ENCODE assay signal across 20 mouse cellular contexts in the genomic region with DNA sequence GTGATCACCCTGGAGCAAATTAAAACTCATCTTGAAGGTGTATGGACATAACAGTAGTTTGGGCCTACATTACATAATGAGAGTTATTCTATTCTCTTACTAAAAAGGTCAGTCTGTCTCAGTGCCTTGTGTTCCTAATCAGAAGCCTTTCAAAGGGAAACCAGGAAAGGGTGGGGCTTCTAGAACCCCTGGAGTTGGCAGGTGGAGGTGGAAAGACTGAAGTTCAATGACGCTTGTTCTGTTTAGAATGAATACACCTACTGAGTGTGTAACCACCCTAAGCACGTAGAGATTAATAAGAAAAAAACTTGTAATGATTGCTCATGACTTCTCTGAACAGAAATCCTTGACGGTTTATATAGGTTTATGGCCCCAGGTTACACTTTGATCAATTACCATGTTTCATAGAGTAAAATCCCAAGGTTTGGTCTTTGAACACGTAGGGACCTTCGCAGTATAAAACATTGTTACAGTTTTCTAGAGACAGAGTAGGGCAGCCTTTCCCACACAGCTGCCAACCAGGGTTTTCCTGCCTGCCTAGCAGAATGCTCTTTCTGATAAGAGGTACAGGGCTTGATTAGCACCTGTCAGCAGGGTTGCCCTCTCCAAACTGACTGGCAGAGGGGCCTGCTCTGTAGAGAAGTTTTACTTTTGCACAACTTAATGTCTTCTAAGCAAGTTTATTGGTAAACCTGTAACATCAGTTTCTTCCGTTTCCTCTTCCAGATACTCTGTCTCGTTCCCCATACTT. TPM values are rescaled to one million over a fixed set of nuclear protein-coding genes. Genes with fewer than 3 reads are reported as not detected.
DNase-seq lines count a peak whose midpoint lies in the region; ATAC-seq and TF ChIP-seq lines count a peak whose summit lies in the region.
"Had no signal": no experiment of that assay in that cellular context is flagged by ENCODE, and none has a peak within 500 bp of the region (broad histone marks: within the 10 kb centered on the region; RNA-seq: fewer than 3 reads in every experiment).

No protein-coding gene starts in this region.

- peak overlapping the region; percentile 45 for H3K4me3 ChIP-seq in erythroblast, embryonic 14.5 days (replicated peaks)
- H3K4me3 ChIP-seq in liver, embryonic 13.5 days (replicated peaks) = 0 out of 2 replicates have a peak overlapping the region, but pooled peaks have one; percentile 8
- H3K4me3 ChIP-seq in stomach, embryonic 16.5 days (replicated peaks; ENCODE audit: low read length) = no peak overlapping the region
- no peak overlapping the region for H3K4me3 ChIP-seq in midbrain, postnatal 0 days (ENCODE audit: low read depth, low read length)
- H3K4me3 ChIP-seq: embryonic facial prominence, embryonic 12.5 days; forebrain, embryonic 12.5 days; hindbrain, embryonic 13.5 days; limb, embryonic 10.5 days; neural tube, embryonic 13.5 days had no signal

- no peaks in the 10 kb centered on the region for H3K27me3 ChIP-seq in erythroblast, embryonic 14.5 days (ENCODE audit: control insufficient read depth)
- H3K27me3 ChIP-seq in liver, embryonic 13.5 days = no peaks in the 10 kb centered on the region
- H3K27me3 ChIP-seq in stomach, embryonic 16.5 days (ENCODE audit: control insufficient read depth, insufficient read depth, low read length) = no peaks in the 10 kb centered on the region
- no peaks in the 10 kb centered on the region for H3K27me3 ChIP-seq in midbrain, postnatal 0 days (ENCODE audit: insufficient read depth, low read length)
- H3K27me3 ChIP-seq: embryonic facial prominence, embryonic 12.5 days; forebrain, embryonic 12.5 days; hindbrain, embryonic 13.5 days; neural tube, embryonic 13.5 days had no signal

- H3K4me1 ChIP-seq in erythroblast, embryonic 14.5 days (ENCODE audit: control insufficient read depth) = peaks cover 72% of the 10 kb centered on the region
- peaks cover 52% of the 10 kb centered on the region for H3K4me1 ChIP-seq in liver, embryonic 13.5 days (replicated peaks)
- H3K4me1 ChIP-seq in stomach, embryonic 16.5 days (ENCODE audit: control insufficient read depth, insufficient read depth, low read length) = no peaks in the 10 kb centered on the region; the same call in 1 of the 2 replicates
- H3K4me1 ChIP-seq in midbrain, postnatal 0 days (ENCODE audit: insufficient read depth, low read length) = no peaks in the 10 kb centered on the region
- H3K4me1 ChIP-seq: forebrain, embryonic 12.5 days; hindbrain, embryonic 13.5 days; neural tube, embryonic 13.5 days had no signal

- no peak for TF ChIP-seq CTCF in midbrain, postnatal 0 days (IDR thresholded peaks at IDR 0.05)

- peak overlapping the region; percentile 38 for H3K4me2 ChIP-seq in liver, embryonic 13.5 days
- H3K4me2 ChIP-seq in stomach, embryonic 16.5 days (ENCODE audit: low read depth, low read length) = no peak overlapping the region
- H3K4me2 ChIP-seq in midbrain, postnatal 0 days (ENCODE audit: low read depth, low read length, poor library complexity, severe bottlenecking) = no peak overlapping the region
- H3K4me2 ChIP-seq: embryonic facial prominence, embryonic 12.5 days; forebrain, embryonic 12.5 days; hindbrain, embryonic 13.5 days; lung, embryonic 14.5 days; neural tube, embryonic 13.5 days had no signal

- peaks cover 9% of the 10 kb centered on the region for H3K36me3 ChIP-seq in erythroblast, embryonic 14.5 days (ENCODE audit: control insufficient read depth)
- H3K36me3 ChIP-seq in liver, embryonic 13.5 days = no peaks in the 10 kb centered on the region
- no peaks in the 10 kb centered on the region for H3K36me3 ChIP-seq in stomach, embryonic 16.5 days (ENCODE audit: control insufficient read depth, insufficient read depth, low read length)
- H3K36me3 ChIP-seq in midbrain, postnatal 0 days (ENCODE audit: insufficient read depth, low read length) = no peaks in the 10 kb centered on the region
- H3K36me3 ChIP-seq: embryonic facial prominence, embryonic 12.5 days; forebrain, embryonic 12.5 days; hindbrain, embryonic 13.5 days; limb, embryonic 10.5 days; neural tube, embryonic 13.5 days had no signal

- peak; percentile 95 for ATAC-seq in liver, embryonic 13.5 days (ENCODE audit: low read depth)
- ATAC-seq in stomach, embryonic 16.5 days (ENCODE audit: insufficient read depth, low FRiP score) = peak; percentile 50; the same call in 1 of the 2 replicates
- ATAC-seq in midbrain, postnatal 0 days (ENCODE audit: low FRiP score) = no peak

- H3K9me3 ChIP-seq in erythroblast, embryonic 14.5 days (ENCODE audit: control insufficient read depth, low read length) = peaks cover 3% of the 10 kb centered on the region; the same call in 1 of the 2 replicates
- H3K9me3 ChIP-seq in liver, embryonic 13.5 days (replicated peaks) = no peaks in the 10 kb centered on the region
- H3K9me3 ChIP-seq in stomach, embryonic 16.5 days (replicated peaks; ENCODE audit: control insufficient read depth, low read length) = no peaks in the 10 kb centered on the region
- H3K9me3 ChIP-seq in midbrain, postnatal 0 days (ENCODE audit: low read length) = no peaks in the 10 kb centered on the region
- H3K9me3 ChIP-seq: embryonic facial prominence, embryonic 12.5 days; forebrain, embryonic 12.5 days; hindbrain, embryonic 13.5 days; limb, embryonic 10.5 days; neural tube, embryonic 13.5 days had no signal

- peak; percentile 31 to 61 for DNase-seq in spleen, postnatal 36 days (ENCODE audit: low spot score in 2 of 2)
- DNase-seq in spleen, adult 12 weeks (ENCODE audit: low spot score) = no peak
- DNase-seq in liver, embryonic 13.5 days = peak; percentile 67
- no peak for DNase-seq in cerebellum, postnatal 4 days (ENCODE audit: low spot score in 2 of 2)
- no peak for DNase-seq in midbrain, postnatal 0 days (ENCODE audit: low spot score)
- no peak for DNase-seq in thymus, postnatal 4 days
- DNase-seq: adrenal gland, postnatal 14 days; cerebellum, postnatal 25 days; heart, adult 18-20 months; kidney, adult 18-20 months; kidney, postnatal 25 days; lung, embryonic 14.5 days; thymus, adult 18-20 months had no signal

- peak overlapping the region; percentile 96 for H3K27ac ChIP-seq in liver, embryonic 13.5 days
- peak overlapping the region; percentile 33; the same call in 1 of the 2 replicates for H3K27ac ChIP-seq in stomach, embryonic 16.5 days (ENCODE audit: low read length)
- H3K27ac ChIP-seq in midbrain, postnatal 0 days (ENCODE audit: low read depth, low read length) = no peak overlapping the region
- H3K27ac ChIP-seq: embryonic facial prominence, embryonic 12.5 days; forebrain, embryonic 12.5 days; hindbrain, embryonic 13.5 days; limb, embryonic 10.5 days; neural tube, embryonic 13.5 days had no signal

- WGBS in liver, embryonic 13.5 days (ENCODE audit: insufficient replicate concordance) = 39% methylated on average over 7 of the region's 7 CpGs
- 72% methylated on average over 7 of the region's 7 CpGs for WGBS in stomach, embryonic 16.5 days
- 85% methylated on average over 7 of the region's 7 CpGs for WGBS in midbrain, postnatal 0 days

- H3K9ac ChIP-seq in liver, embryonic 13.5 days = peak overlapping the region; percentile 71
- H3K9ac ChIP-seq in stomach, embryonic 16.5 days (ENCODE audit: low read length) = no peak overlapping the region
- H3K9ac ChIP-seq in midbrain, postnatal 0 days (replicated peaks; ENCODE audit: low read length, poor library complexity, severe bottlenecking) = no peak overlapping the region
- H3K9ac ChIP-seq: embryonic facial prominence, embryonic 12.5 days; forebrain, embryonic 12.5 days; hindbrain, embryonic 13.5 days; lung, embryonic 14.5 days; neural tube, embryonic 13.5 days had no signal

RNA-seq across cellular contexts. Expression of gene Hist1h4d, which starts 14.4 kb away (rescaled TPM):
- polyA plus RNA-seq in erythroblast, embryonic 14.5 days (2012) = 5.1 and 11.8 TPM in 2 replicates
- 116 and 152 TPM in 2 replicates for polyA plus RNA-seq in liver, embryonic 13.5 days (2015; fragmentation: Nextera tagmentation; extraction: Ambion mirVana)
- polyA plus RNA-seq in stomach, embryonic 16.5 days (2015; fragmentation: Nextera tagmentation; extraction: Ambion mirVana) = 60.7 and 86.3 TPM in 2 replicates
- 900 and 1,141 TPM in 2 replicates for total RNA-seq in midbrain, postnatal 0 days (2014; rRNA removed)
- polyA plus RNA-seq in midbrain, postnatal 0 days (2015; fragmentation: Nextera tagmentation; extraction: Ambion mirVana) = 18.0 and 18.8 TPM in 2 replicates

RNA-seq across cellular contexts. Expression of gene Hist1h3d, which starts 20.2 kb away (rescaled TPM):
- polyA plus RNA-seq in erythroblast, embryonic 14.5 days (2012) = 1.6 and 4.7 TPM in 2 replicates
- 5.9 and 7.2 TPM in 2 replicates for polyA plus RNA-seq in liver, embryonic 13.5 days (2015; fragmentation: Nextera tagmentation; extraction: Ambion mirVana)
- polyA plus RNA-seq in stomach, embryonic 16.5 days (2015; fragmentation: Nextera tagmentation; extraction: Ambion mirVana) = 6.3 and 6.5 TPM in 2 replicates
- total RNA-seq in midbrain, postnatal 0 days (2014; rRNA removed) = 49.8 and 92.5 TPM in 2 replicates
- 0.42 and 0.55 TPM in 2 replicates for polyA plus RNA-seq in midbrain, postnatal 0 days (2015; fragmentation: Nextera tagmentation; extraction: Ambion mirVana)

RNA-seq across cellular contexts. Expression of gene Hist1h2ad, which starts 21.6 kb away (rescaled TPM):
- 5.1 and 8.3 TPM in 2 replicates for polyA plus RNA-seq in erythroblast, embryonic 14.5 days (2012)
- polyA plus RNA-seq in liver, embryonic 13.5 days (2015; fragmentation: Nextera tagmentation; extraction: Ambion mirVana) = 1.2 and 4.3 TPM in 2 replicates
- polyA plus RNA-seq in stomach, embryonic 16.5 days (2015; fragmentation: Nextera tagmentation; extraction: Ambion mirVana) = 2.5 TPM in 2 replicates
- total RNA-seq in midbrain, postnatal 0 days (2014; rRNA removed) = 162 and 232 TPM in 2 replicates
- polyA plus RNA-seq in midbrain, postnatal 0 days (2015; fragmentation: Nextera tagmentation; extraction: Ambion mirVana) = not detected in 2 replicates

RNA-seq across cellular contexts. Expression of gene Hist1h2bf, which starts 21.8 kb away (rescaled TPM):
- 6.6 and 15.6 TPM in 2 replicates for polyA plus RNA-seq in erythroblast, embryonic 14.5 days (2012)
- 5.0 and 12.7 TPM in 2 replicates for polyA plus RNA-seq in liver, embryonic 13.5 days (2015; fragmentation: Nextera tagmentation; extraction: Ambion mirVana)
- polyA plus RNA-seq in stomach, embryonic 16.5 days (2015; fragmentation: Nextera tagmentation; extraction: Ambion mirVana) = 1.7 and 3.0 TPM in 2 replicates
- total RNA-seq in midbrain, postnatal 0 days (2014; rRNA removed) = 194 and 327 TPM in 2 replicates
- 0.43 TPM in 1 of 2 replicates, not detected in the other for polyA plus RNA-seq in midbrain, postnatal 0 days (2015; fragmentation: Nextera tagmentation; extraction: Ambion mirVana)

RNA-seq across cellular contexts. Expression of gene Hist1h2bg, which starts 24.6 kb away (rescaled TPM):
- 14.5 and 18.7 TPM in 2 replicates for polyA plus RNA-seq in erythroblast, embryonic 14.5 days (2012)
- polyA plus RNA-seq in liver, embryonic 13.5 days (2015; fragmentation: Nextera tagmentation; extraction: Ambion mirVana) = 6.5 and 14.1 TPM in 2 replicates
- polyA plus RNA-seq in stomach, embryonic 16.5 days (2015; fragmentation: Nextera tagmentation; extraction: Ambion mirVana) = 16.8 and 17.5 TPM in 2 replicates
- 248 and 572 TPM in 2 replicates for total RNA-seq in midbrain, postnatal 0 days (2014; rRNA removed)
- 2.8 and 4.5 TPM in 2 replicates for polyA plus RNA-seq in midbrain, postnatal 0 days (2015; fragmentation: Nextera tagmentation; extraction: Ambion mirVana)

Comparison
In these comparisons a context has a peak if more than half of its experiments do, and no peak if none do; other contexts are left out.
1. DNase-seq: peak in spleen, postnatal 36 days (2 of 2) and liver, embryonic 13.5 days (single experiment); none in spleen, adult 12 weeks (single experiment), cerebellum, postnatal 4 days (0 of 2), midbrain, postnatal 0 days (single experiment) and thymus, postnatal 4 days (single experiment).
2. H3K4me3 ChIP-seq: peak in erythroblast, embryonic 14.5 days (single experiment) and liver, embryonic 13.5 days (single experiment); none in stomach, embryonic 16.5 days (single experiment) and midbrain, postnatal 0 days (single experiment).